Mouse (Mus musculus) hindbrain, embryonic 12.5 days (tissue): ENCODE measurements around the gene Ets1. TPM values are rescaled to one million over a fixed set of nuclear protein-coding genes. Genes with fewer than 3 reads are reported as not detected.

Experiments
- ATAC-seq: fragments of 200-750 bp; cut with Nextera tagmentation; 2 replicates; pipeline ENCODE4 v1.8.0; 2017; ENCODE audit warnings: moderate TSS enrichment; ENCODE audit not compliant: low FRiP score
- H3K27ac ChIP-seq: fragments of 300-500 bp; sonication (generic); 2 replicates; pipeline ENCODE4 v1.5.1; 2016; ENCODE audit warnings: mild to moderate bottlenecking
- H3K27me3 ChIP-seq: fragments of 300-500 bp; sonication (generic); 2 replicates; pipeline ENCODE4 v1.6.1; 2016; ENCODE audit warnings: mild to moderate bottlenecking
- H3K36me3 ChIP-seq: fragments of 300-500 bp; sonication (generic); 2 replicates; pipeline ENCODE4 v1.6.1; 2016; ENCODE audit warnings: mild to moderate bottlenecking
- H3K4me1 ChIP-seq: fragments of 300-500 bp; sonication (generic); 2 replicates; pipeline ENCODE4 v1.6.1; 2016
- H3K4me2 ChIP-seq: fragments of 300-500 bp; sonication (generic); replicated peaks from 2 replicates; pipeline ENCODE4 v1.6.1; 2016; ENCODE audit warnings: mild to moderate bottlenecking
- H3K4me3 ChIP-seq: fragments of 300-500 bp; sonication (generic); 2 replicates; pipeline ENCODE4 v1.5.1; 2016; ENCODE audit warnings: mild to moderate bottlenecking
- H3K9ac ChIP-seq: fragments of 300-500 bp; sonication (generic); 2 replicates; pipeline ENCODE4 v1.6.1; 2016; ENCODE audit warnings: mild to moderate bottlenecking, moderate library complexity
- H3K9me3 ChIP-seq: fragments of 300-500 bp; sonication (generic); replicated peaks from 2 replicates; pipeline ENCODE4 v1.6.1; 2016; ENCODE audit warnings: mild to moderate bottlenecking
- WGBS: fragments of 180-500 bp; shearing (Covaris S2); methylation state at CpG from one replicate; pipeline ENCODE4 v1.1.7; 2016; 5-methylcytosine and 5-hydroxymethylcytosine counted together
- polyA plus RNA-seq: library from polyadenylated mRNA; unstranded; fragments of >200 nt; fragmentation: Nextera tagmentation; extraction: Ambion mirVana; gene quantifications from 2 replicates; pipeline ENCODE4 v1.2.1, GENCODE M21; 2016

Ets1 gene
- polyA plus RNA-seq, 1 experiment from 2014 or later = 35.7 TPM

DNA sequence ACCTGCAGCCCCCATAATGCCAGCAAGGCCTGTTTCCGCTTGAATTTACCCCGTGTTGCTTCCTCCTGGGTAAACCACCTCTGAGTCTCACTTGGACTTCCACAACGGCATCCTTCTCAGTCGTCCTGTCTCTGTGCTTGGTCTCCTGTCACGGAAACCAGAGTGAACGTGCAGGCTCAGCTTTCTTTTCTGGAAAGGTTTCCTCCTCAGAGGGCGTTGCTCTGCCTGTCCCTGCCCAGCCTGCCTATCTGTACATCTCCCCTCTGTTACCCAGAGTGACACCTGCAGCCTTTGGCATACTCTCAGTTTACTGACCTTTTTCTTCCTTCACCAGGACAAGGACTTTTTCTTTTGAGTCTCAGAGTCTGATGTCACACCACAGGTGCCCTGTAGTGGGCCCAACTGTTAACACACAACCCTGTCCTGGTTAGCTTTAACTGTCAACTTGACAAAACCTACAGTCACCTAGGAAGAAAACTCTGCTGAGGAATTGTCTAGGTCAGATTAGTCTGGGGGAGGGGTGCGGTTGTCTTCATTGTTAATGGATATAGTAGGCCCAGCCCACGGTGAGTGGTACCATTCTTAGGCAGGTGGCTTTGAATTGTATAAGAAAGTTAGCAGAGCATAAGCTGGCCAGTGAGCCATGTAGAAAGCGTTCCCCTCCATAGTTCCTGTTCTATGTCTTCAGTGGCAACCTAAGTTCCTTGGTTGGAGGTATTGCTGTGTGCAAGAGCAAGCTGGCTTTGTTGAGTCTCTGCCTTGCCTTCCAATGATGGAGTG is 27.0 kb upstream of the Ets1 start:
- Histone ChIP-seq H3K9me3 (no peaks in the 10 kb centered on the region), H3K4me3 (no peak overlapping the region), H3K4me1 (no peaks in the 10 kb centered on the region), H3K4me2 (no peak overlapping the region), H3K27ac (no peak overlapping the region), H3K36me3 (no peaks in the 10 kb centered on the region), H3K9ac (no peak overlapping the region), H3K27me3 (peaks cover 26% of the 10 kb centered on the region)
- WGBS = 88% methylated on average over 10 of the region's 10 CpGs
- no peak for ATAC-seq

DNA sequence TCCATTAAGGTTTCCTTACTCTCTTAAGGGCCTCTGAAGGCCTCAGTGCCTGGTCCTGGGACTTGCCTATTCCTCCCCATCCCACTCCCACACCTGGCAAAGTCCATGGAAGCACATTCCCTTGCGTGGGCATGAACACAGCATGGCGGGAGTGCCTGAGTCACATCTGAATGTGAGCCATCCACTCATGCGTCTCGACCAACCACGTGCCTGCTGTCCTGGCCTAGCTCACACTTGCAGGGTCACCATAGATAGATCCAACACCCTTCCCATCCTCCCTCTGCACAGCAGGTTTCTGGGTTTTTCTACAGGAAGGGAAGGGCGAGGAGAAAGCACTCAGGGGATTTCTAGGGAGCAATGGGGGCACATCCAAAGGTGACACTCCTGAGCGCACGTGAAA is 25.8 kb upstream of the Ets1 start:
- WGBS = 85% methylated on average over 8 of the region's 8 CpGs
- H3K27me3 ChIP-seq = peaks cover 35% of the 10 kb centered on the region

DNA sequence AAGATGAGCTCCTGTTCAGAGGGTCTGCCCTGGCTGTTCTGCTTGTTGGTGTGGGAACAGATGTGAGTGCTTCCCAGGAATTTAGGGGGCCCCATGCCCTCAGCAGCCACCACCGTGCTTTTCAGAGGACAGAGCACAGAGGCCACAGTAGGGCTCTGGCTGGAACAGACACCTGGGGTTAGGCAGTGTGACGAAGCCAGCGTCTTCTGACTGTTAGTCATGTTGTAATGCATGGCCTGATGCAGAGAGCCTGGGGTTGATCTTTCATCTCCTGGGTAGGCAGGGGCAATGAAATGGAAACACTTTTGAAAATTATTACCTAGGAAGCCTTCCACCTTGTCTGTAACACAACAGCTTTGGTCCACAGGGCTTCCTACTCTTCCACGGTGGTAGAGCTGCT is 25.4 kb upstream of the Ets1 start:
- H3K4me1 ChIP-seq = no peaks in the 10 kb centered on the region
- H3K27me3 ChIP-seq = peaks cover 37% of the 10 kb centered on the region
- H3K27ac ChIP-seq = no peak overlapping the region
- ATAC-seq = no peak
- H3K36me3 ChIP-seq = no peaks in the 10 kb centered on the region
- no peak overlapping the region for H3K4me2 ChIP-seq
- 71% methylated on average over 4 of the region's 4 CpGs for WGBS
- no peak overlapping the region for H3K4me3 ChIP-seq
- no peaks in the 10 kb centered on the region for H3K9me3 ChIP-seq
- no peak overlapping the region for H3K9ac ChIP-seq

More for the DNA sequence above, 25.8 kb upstream of the Ets1 start:
- no peaks in the 10 kb centered on the region for H3K4me1 ChIP-seq
- no peaks in the 10 kb centered on the region for H3K36me3 ChIP-seq
- H3K9ac ChIP-seq = no peak overlapping the region
- H3K4me3 ChIP-seq = no peak overlapping the region
- no peak overlapping the region for H3K4me2 ChIP-seq
- no peak for ATAC-seq
- H3K27ac ChIP-seq = no peak overlapping the region
- no peaks in the 10 kb centered on the region for H3K9me3 ChIP-seq

DNA sequence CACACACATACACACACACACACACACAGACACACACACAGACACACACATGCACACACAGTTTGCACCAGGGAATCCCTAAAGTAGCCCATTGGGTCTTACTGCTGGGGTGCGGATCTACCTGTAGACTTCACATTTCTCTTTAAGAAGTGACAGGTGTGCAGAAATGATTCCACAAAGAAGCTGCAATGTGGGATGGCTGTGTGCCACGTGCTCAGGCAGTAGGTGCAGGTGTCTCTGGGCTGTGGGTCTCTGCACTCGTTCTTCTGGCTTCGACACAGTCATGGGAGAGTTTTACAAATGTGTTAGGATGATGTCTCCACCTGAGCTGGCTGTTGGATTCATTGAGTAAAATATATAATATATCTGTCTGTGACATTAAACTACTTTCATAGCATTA is 24.7 kb upstream of the Ets1 start:
- 91% methylated on average over 4 of the region's 4 CpGs for WGBS
- ATAC-seq = no peak

DNA sequence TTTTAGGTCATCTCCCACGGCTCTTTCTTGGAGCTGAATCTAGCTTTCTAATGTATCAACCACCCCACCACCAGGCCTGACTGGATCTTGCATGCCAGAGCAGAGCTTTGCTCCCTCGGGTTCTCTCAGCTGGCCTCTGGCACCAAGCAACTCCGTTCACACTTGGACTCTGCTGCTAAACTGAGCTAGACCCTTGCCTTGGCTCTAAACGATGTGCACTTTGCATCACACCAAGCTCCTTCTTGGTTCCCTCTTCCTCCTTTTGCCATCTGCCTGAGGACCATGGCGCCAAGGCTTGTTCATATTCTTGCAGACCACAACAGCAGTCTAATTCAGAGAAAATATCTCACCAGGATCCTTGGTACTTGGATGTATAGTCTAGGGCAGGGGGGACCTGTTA is 23.6 kb upstream of the Ets1 start:
- Histone ChIP-seq H3K27ac (no peak overlapping the region), H3K9me3 (no peaks in the 10 kb centered on the region), H3K27me3 (peaks cover 37% of the 10 kb centered on the region), H3K36me3 (no peaks in the 10 kb centered on the region), H3K4me1 (no peaks in the 10 kb centered on the region), H3K9ac (no peak overlapping the region), H3K4me2 (no peak overlapping the region), H3K4me3 (no peak overlapping the region)
- 95% methylated on average over 5 of the region's 5 CpGs for WGBS
- no peak for ATAC-seq

More for the DNA sequence above, 24.7 kb upstream of the Ets1 start:
- Histone ChIP-seq H3K27me3 (peaks cover 33% of the 10 kb centered on the region), H3K9me3 (no peaks in the 10 kb centered on the region), H3K27ac (no peak overlapping the region), H3K4me3 (no peak overlapping the region), H3K4me2 (no peak overlapping the region), H3K36me3 (no peaks in the 10 kb centered on the region), H3K9ac (no peak overlapping the region), H3K4me1 (no peaks in the 10 kb centered on the region)

DNA sequence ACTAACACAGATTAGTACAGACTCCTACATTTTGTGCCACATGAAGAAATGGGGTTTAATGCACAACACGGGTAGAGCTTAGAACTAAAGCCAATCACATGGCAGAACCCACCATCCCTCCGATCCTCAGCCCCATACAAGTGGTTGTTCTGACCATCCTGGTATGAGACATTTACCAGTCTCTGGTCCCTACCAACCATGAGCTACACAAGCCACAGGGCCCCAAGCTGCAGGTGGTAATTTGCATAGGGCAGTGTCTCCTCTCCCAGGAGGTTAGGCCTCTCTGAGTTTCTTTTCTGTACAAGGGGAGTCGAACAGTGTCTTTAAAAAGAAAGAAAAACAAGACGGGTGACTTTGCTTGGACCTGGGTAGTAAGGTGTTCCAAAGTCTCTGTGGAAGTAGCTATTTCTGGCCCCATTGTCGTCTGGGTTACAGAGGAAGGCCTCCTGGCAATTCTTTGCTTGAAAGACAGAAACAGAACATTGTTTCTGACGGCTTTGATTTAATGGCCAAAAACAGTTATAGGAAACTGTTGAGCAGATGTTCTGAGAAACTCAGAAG is 23.1 kb upstream of the Ets1 start:
- Histone ChIP-seq H3K9ac (no peak overlapping the region), H3K9me3 (no peaks in the 10 kb centered on the region), H3K4me2 (no peak overlapping the region), H3K36me3 (no peaks in the 10 kb centered on the region), H3K27ac (0 out of 2 replicates have a peak overlapping the region, but pooled peaks have one; percentile 3), H3K4me3 (no peak overlapping the region), H3K27me3 (peaks cover 34% of the 10 kb centered on the region), H3K4me1 (no peaks in the 10 kb centered on the region)
- no peak for ATAC-seq
- WGBS = 66% methylated on average over 6 of the region's 6 CpGs

DNA sequence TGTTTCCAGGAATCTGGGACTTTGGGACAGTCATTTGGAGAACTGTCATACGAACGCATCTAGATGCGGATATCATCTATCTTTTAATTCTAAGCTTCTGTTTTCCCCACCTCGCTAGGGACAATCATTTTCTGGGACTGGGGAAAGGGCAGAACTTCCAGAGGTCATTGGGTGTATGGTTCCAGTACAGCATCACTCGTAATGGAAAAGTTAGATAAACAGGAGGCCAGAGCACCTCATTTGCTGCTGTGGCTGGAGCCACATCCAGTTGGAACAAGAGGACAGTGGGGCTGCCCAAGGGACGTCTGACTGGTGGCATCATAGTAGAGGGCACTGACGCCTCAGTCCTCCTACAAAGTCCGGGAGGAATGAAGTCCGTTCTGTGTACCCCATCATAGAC is 21.8 kb upstream of the Ets1 start:
- Histone ChIP-seq H3K27me3 (peaks cover 34% of the 10 kb centered on the region), H3K36me3 (no peaks in the 10 kb centered on the region), H3K4me2 (no peak overlapping the region), H3K4me1 (no peaks in the 10 kb centered on the region), H3K9me3 (no peaks in the 10 kb centered on the region), H3K9ac (no peak overlapping the region), H3K27ac (no peak overlapping the region), H3K4me3 (no peak overlapping the region)
- ATAC-seq = no peak
- 88% methylated on average over 9 of the region's 9 CpGs for WGBS

DNA sequence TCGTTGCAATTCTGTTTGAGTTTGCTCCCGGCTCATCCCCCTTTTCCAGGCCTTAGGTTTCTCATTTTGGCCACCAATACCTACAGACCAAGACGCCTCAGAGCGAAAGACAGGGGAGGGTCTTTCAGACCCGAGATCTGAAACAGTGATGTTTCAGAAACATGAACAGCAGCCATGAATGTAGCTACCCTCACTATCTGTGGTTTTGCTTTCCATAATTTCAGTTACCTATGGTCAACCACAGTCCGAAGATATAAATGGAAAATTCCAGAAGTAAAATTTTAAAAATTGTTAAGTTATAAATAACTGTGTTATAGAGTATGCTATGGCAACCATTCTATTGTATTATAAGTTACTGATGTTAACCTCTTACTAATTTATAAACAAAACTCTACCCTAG is 20.6 kb upstream of the Ets1 start:
- no peaks in the 10 kb centered on the region for H3K36me3 ChIP-seq
- no peak for ATAC-seq
- peaks cover 42% of the 10 kb centered on the region for H3K27me3 ChIP-seq
- H3K4me3 ChIP-seq = no peak overlapping the region
- 85% methylated on average over 6 of the region's 6 CpGs for WGBS
- H3K27ac ChIP-seq = no peak overlapping the region
- no peak overlapping the region for H3K4me2 ChIP-seq
- no peaks in the 10 kb centered on the region for H3K4me1 ChIP-seq
- H3K9me3 ChIP-seq = no peaks in the 10 kb centered on the region
- no peak overlapping the region for H3K9ac ChIP-seq

DNA sequence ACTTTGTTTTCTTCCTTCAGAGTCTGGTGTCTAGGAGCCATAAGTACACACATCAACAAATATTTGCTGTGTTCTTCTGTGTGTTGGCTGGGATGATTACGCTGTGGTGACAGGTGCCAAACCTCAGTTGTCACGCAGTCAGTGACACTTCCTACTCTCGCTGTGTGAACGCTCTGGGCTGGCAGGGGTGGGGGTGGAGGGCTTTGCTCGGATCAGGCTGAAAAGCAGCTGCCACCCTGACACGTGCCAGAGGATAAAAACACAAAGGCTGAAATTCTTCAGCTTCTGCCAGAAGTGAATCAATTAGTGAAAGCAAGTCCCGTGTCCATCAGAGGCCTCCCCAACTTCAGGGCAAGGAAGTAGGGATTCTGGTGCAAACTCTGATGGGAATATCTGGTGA is 20.0 kb upstream of the Ets1 start:
- Histone ChIP-seq H3K9me3 (no peaks in the 10 kb centered on the region), H3K4me3 (no peak overlapping the region), H3K4me1 (no peaks in the 10 kb centered on the region), H3K4me2 (no peak overlapping the region), H3K27me3 (peaks cover 43% of the 10 kb centered on the region), H3K27ac (no peak overlapping the region), H3K36me3 (no peaks in the 10 kb centered on the region), H3K9ac (no peak overlapping the region)
- WGBS = 31% methylated on average over 7 of the region's 7 CpGs
- ATAC-seq = 0 out of 2 replicates have a peak, but pooled peaks have one; percentile 35

DNA sequence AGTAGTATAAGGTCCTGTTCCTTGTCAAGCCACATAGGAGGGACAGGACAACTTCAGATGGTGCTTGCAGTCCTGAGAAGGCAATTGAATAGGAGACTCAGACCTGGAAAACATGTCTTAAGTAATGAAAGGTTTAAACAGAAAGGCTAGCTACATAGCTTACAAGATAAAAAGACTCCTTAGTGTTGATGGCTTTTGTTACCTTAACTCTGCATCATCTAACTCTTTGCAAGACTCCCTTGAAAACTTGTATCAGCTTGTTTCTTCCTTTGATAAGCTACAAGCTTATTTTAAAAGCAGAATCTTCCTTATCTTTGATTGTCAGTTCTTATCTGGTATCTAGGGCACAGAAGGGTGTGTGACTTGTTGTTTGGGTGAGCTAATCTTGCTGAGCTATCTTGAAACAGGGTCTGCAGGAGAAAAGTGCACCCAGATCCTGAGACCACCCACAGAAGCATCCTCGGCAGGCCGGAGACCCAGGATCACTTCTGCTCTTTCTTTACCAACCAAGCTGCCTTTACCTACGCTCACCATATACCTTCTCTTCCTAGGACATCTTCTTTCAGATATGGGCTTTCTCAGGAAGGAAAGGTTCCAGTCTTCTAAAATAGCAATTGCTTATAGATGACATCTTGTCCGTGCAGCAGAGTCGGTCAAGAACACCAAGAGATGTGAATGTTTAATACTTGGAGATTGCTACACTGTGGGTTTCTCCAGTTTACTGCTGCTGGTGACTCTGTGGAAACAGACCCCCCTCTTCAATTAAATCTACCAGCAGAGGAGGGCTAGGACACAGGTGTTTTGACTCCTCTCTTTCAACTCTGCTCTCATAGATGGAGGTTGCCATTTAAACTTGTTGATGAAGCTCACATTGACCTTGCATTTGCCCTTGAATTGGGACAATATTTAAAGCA is 19.2 kb upstream of the Ets1 start:
- Histone ChIP-seq H3K36me3 (no peaks in the 10 kb centered on the region), H3K27ac (no peak overlapping the region), H3K4me2 (no peak overlapping the region), H3K4me1 (no peaks in the 10 kb centered on the region), H3K9me3 (no peaks in the 10 kb centered on the region), H3K9ac (no peak overlapping the region), H3K4me3 (no peak overlapping the region), H3K27me3 (peaks cover 38% of the 10 kb centered on the region)
- WGBS = 94% methylated on average over 5 of the region's 5 CpGs
- ATAC-seq = no peak

DNA sequence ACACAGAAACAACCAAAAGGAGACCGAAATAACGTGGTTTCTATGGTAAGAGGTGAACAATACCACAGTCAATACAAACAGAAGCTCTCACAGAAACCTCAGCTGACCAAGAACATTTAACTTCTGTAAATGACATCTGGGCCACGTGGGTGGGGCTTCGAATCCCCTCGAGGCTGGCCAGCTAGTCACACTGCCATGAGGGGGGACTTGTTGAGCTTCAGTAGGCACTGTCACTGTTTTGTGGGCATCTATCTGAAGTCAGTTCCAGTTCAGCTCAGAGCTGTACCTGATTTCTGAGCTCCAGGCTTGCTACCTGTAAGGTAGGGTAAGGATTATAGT is 18.6 kb upstream of the Ets1 start:
- Histone ChIP-seq H3K4me3 (no peak overlapping the region), H3K9me3 (no peaks in the 10 kb centered on the region), H3K4me1 (no peaks in the 10 kb centered on the region), H3K4me2 (no peak overlapping the region), H3K9ac (no peak overlapping the region), H3K27me3 (peaks cover 38% of the 10 kb centered on the region), H3K27ac (no peak overlapping the region), H3K36me3 (no peaks in the 10 kb centered on the region)
- 81% methylated on average over 5 of the region's 5 CpGs for WGBS
- ATAC-seq = no peak

DNA sequence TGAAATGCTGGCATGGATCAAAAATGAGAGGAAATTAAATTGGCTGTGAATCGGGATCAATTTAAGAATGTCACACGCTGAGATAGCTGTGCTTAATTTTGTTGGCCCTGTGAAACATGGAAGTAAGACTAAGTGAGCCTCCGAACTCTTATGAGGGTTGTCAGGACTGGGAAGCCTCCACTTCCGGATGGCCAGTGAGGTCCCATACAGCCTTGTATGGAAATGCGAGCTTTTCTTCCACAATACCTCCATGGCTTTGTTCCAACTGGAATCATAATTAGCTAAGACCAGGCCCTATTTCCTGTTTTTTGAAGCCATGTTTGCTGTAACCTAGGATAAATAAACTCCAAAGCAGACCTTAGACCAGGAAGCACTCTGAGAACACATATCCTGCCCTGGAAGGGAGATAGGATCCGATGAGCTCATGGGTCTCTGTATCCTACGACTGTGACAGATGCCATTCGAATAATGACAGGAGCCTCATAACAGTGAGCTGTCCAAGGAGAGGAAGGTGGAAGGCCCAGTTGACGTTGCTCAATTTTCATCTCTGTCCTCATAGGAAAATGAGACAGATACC is 17.4 kb upstream of the Ets1 start:
- no peaks in the 10 kb centered on the region for H3K9me3 ChIP-seq
- H3K36me3 ChIP-seq = no peaks in the 10 kb centered on the region
- H3K27ac ChIP-seq = no peak overlapping the region
- no peak overlapping the region for H3K4me2 ChIP-seq
- no peak for ATAC-seq
- peaks cover 35% of the 10 kb centered on the region for H3K27me3 ChIP-seq
- WGBS = 90% methylated on average over 9 of the region's 9 CpGs
- no peak overlapping the region for H3K9ac ChIP-seq
- H3K4me1 ChIP-seq = no peaks in the 10 kb centered on the region
- H3K4me3 ChIP-seq = no peak overlapping the region
